Mouse (Mus musculus): ENCODE results near the gene Hist1h4i.
A peak's percentile ranks its signal among the peaks of the same experiment; 100 is the strongest.

Gene Hist1h4i

GRCm38 (mm10) chr13:22013716-22014115 lies 27.4 kb downstream of the Hist1h4i start:
- peak; percentile 53 for DNase-seq (ENCODE audit: extremely low spot score, low spot score)

DNA sequence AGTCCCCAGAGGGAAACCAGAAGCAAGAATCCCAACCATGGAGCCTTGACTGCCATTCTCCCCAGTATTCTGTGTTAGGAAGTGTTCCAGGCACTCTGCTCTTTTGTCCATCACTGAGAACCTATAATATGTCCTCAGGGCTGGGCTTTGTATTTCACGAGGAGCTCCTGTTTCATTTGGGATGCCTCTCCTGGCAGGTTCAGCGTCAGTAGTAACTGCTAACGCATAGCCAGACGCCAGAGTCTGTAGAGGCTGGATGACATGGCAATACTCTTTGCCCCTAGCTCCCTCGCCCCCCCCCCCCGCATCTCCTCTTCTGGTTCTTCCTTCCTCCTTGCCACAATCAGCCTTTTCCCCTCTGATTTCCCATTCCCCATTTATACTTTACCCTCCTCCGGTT lies 31.5 kb downstream of the Hist1h4i start, which contains the start of gene Prss16:
TSS of gene Prss16 (minus strand) at position 101 of the 400 bp plus-strand sequence.
- no peak for DNase-seq (ENCODE audit: extremely low spot score, low spot score)

DNA sequence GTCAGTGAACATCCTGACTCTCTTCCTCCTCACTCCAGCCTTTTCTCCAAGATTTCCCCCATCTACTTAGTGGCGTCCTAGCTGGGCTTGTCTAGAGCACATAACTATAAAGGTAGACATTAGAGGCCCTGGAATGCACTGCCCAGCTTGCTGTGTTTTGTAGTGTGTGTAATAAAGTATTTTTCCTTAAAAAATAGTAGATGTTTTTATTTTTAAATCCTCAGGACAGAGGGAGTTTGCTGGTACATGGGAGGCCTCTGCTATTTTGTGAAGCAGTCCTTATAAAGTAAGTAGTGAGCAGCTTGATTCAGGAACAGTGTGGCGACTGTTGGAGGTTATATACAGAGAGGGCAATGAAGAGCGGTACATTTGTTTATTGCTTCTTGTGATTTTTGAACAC lies 32.5 kb downstream of the Hist1h4i start:
- DNase-seq (ENCODE audit: extremely low spot score, low spot score): no peak

DNA sequence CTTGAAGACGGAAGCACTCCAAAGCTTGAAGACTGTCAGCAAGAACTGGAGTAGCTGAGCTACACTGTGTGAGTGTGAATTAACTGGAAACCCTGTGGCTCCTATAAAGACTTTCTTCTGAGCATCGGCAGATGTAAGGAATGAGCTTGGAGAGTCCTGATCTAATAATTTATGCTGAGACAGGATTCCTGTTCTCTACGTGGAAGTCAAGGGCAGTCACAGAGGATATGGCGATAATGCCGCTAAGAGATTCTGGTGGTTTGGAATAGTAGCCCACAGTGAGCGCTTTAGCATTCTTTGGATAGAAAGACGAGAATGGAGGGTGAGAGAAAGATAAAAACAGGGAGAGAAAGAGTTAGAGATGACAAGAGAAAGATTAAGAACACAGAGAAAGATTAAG lies 33.3 kb downstream of the Hist1h4i start:
- no peak for DNase-seq (ENCODE audit: extremely low spot score, low spot score)

DNA sequence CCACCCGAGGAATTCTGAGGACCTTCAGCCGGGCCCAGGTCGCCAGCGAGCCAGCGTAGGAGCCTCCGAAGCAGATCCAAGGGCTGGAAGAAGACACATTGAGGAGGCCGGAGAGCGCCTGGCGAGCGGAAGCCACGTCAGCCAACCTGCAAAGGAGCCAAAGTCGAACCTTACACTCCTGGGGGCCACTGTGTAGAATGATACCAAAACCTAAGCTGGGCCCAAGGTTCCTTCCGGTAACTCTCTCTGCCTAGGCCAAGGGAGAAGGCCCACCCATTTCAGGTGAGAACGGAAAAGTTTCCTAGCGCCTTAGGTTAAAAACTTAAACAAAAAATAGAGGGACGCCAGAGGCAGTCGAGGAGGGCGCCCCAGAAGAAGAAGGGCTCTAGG lies 34.0 kb downstream of the Hist1h4i start:
- DNase-seq (ENCODE audit: extremely low spot score, low spot score): peak; percentile 47

GRCm38 (mm10) chr13:22006334-22007120 lies 34.6 kb downstream of the Hist1h4i start:
- peak; percentile 70 for DNase-seq (ENCODE audit: extremely low spot score, low spot score)

- DNase-seq (ENCODE audit: extremely low spot score, low spot score): peak; percentile 65
Observed at GRCm38 (mm10) chr13:22005605-22006333, 35.4 kb downstream of the Hist1h4i start.

- no peak for DNase-seq (ENCODE audit: extremely low spot score, low spot score)
Observed at GRCm38 (mm10) chr13:22001823-22002222, 39.3 kb downstream of the Hist1h4i start.

DNA sequence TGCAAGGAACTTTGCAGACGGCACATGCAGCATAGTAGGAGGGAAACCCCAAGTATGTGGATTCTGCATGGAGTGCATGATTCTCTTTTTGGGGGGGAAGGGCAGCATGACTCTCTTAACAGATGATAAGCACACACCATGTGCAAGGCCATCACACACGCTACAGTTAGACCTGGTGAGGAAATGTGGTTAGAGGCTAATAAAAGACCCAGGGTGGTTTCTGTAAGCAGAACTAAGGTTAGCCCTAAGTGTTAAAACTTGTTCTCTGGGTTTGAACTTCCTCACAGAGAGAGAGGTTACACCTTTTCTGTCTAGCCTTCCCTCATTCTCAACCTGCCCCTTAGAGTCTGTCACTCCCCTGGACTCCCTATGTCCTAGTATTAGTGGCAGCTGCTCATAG lies 39.8 kb downstream of the Hist1h4i start:
- DNase-seq (ENCODE audit: extremely low spot score, low spot score): no peak

DNA sequence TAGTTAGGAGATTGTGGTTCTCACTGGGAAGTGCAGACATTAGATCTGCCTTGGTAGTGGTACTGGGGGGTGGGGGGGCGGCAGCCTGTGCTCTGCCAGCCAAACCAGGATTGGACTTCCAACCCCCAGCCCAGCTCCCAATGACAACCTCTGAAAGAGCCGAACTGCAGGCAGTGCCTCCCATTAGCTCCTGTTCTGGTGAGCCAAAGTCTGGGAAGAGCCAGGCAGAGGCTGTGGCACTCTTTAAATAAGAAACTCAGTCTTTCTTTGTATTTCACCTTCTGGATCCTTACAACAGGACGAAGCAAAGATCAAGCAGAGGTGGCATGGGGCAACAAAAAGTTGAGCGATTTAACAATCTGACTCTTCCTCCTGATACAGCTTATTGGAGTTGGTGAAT lies 42.0 kb downstream of the Hist1h4i start:
- DNase-seq (ENCODE audit: extremely low spot score, low spot score): no peak

DNA sequence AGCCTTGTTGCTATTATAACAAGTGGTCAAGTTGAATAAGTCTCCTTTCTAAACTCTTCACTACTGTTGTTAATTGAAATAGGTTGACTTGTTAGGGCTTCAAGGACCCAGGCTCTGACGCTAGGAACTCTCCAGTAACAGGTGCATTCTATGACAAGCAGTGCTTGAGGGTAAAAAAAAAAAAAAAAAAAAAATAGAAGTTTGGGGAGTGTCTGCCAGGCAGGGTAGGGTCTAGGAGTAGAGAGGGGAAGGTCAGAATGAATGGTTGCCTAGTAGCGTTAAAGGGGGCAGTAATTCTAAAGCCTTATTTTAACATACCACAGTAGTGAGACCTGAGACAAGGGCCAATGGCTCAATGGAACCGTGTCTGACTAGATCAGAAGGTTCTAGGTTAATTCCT lies 42.8 kb downstream of the Hist1h4i start:
- DNase-seq (ENCODE audit: extremely low spot score, low spot score): no peak

DNA sequence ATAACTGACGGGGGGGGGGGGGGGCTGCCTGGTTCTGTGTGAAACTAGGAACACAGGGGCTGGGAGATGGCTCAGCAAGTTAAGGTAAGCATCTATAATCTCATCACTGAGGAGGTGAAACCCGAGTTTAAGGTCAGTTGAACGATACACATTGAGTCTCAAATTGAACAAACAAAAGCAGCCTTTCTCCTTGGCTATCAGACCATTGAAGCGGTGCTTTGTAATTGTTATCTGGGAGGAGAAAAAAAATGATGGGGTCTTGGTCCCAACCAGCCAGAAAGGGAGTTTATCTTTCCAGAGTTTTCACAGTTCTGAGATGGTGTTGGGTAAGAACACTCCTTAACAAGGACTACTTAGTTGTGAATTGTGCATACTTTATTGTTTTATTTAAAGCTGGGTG lies 43.3 kb downstream of the Hist1h4i start:
- no peak for DNase-seq (ENCODE audit: extremely low spot score, low spot score)

- DNase-seq (ENCODE audit: extremely low spot score, low spot score): no peak
Observed at GRCm38 (mm10) chr13:21997201-21997820, 43.9 kb downstream of the Hist1h4i start.

DNA sequence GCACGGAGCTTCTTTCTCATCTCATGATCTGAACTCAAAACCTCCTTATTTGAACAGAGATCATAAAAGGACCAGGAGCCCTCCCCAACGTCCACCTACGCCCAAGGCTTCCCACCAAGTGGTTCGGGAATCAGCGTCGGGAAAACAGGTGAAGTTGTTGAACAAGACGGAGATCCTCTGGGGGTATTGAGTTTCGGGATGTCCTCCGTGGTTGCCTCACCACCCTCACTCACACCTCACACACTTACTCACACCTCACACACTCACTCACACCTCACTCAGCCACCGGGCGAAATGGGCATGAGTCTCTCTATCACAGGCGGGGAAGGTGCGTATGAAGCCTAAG lies 44.3 kb downstream of the Hist1h4i start:
- no peak for DNase-seq (ENCODE audit: extremely low spot score, low spot score)

DNA sequence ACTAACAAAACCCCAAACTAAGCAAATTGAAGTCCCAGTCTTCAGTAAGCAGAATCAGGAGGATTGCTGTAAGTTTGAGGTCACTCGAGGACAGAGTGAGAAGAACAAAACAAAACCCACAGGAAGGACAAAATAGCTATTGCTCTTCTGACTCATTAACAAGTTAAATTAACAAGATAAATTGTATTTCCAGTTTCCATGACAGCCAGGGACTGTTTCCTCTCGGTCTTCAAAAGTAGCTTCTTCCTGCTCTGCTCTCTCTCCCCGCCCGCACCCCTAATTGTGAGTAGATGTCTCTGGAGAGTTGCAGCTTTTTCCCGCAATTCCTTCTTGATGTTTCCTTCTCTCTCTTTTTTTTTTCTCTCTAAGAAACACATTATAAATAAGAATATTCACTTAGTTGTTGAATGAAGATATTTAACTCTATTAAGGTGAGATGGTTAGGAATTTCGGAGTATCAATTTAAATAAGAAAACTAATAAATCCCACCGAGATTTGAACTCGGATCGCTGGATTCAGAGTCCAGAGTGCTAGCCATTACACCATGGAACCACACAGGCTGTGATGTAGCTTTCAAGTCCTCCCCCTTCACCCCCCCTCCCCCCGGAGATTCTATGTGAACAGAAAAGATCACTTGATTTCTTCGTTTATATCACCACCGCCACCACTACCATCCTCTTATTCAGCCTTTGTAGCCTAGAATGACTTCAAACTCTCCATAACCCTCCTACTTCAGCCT lies 44.9 kb downstream of the Hist1h4i start:
- peak; percentile 82 for DNase-seq (ENCODE audit: extremely low spot score, low spot score)

DNA sequence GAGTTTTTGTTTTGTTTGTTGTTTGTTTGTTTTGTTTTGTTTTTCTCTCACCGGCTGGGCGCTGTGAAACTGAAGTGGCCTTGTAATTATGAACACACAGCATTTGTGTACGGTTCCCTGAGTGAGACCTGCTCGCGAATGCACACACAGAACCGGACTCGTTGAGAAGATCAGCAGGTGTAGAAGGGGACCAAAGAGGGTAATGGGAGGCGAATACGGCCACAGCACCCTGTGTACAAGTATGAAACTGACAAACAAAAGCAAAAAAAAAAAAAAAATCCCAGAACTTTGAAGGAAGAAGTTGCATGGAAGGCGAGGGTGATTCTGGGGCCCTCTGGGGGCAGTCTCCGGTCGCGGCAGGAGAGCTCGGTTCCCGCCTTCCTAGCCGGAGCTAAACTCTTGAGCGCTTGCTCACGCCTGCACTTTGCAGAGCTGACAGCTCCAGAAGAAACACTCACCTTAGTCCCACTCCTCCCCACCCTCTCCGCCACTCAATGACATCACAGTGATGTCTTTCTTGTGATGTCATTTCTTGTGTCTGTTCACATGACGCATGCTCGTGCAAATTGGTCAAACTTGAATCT lies 45.7 kb downstream of the Hist1h4i start:
- peak; percentile 63 for DNase-seq (ENCODE audit: extremely low spot score, low spot score)

- DNase-seq (ENCODE audit: extremely low spot score, low spot score): no peak
Observed at GRCm38 (mm10) chr13:21994896-21995295, 46.3 kb downstream of the Hist1h4i start.

DNA sequence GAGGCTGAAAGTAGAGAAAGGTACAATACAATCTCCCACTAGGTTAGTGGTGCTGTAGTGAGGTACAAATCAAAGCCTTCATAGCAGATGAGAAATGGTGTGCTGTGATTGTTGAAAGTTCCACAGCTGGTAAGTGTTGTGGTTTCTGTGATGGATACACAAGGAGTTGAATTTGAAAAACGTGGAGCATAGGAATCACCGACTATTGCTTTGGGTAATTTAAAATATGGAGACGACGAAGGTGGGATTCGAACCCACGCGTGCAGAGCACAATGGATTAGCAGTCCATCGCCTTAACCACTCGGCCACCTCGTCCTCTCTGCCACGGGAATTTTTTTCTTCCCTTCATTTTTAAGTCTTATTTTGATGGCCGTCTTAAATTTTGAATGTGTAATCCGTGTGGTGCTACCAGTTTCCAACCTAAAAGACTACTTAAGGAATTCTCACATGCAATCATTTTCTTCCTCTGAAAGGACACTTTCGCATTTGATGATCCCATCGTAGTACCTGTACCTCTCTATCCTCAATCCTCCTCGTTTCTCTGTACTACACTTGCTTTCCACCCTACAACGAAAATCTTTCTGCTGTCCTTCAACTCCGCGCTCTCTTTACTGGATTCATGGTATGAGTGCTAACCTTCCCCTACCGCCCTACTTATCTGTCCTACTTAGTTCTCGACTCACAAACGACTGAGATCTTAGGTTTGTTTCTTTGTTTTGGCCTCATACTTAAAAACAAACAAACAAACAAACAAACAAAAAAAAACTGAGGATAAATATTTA lies 47.0 kb downstream of the Hist1h4i start:
- DNase-seq (ENCODE audit: extremely low spot score, low spot score): peak; percentile 73

- DNase-seq (ENCODE audit: extremely low spot score, low spot score): no peak
Observed at GRCm38 (mm10) chr13:21992550-21992949, 48.6 kb downstream of the Hist1h4i start.

Measured in neural tube, embryonic 10.5 days (tissue).